Mouse (Mus musculus) midbrain, embryonic 12.5 days (tissue): ENCODE data around the gene Abcb6. TPM values are rescaled to one million over a fixed set of nuclear protein-coding genes. Genes with fewer than 3 reads are reported as not detected.
A peak's percentile ranks its signal among the peaks of the same experiment; 100 is the strongest.

ENCODE experiments used
- ATAC-seq: fragments of 200-750 bp; cut with Nextera tagmentation; 2 replicates; pipeline ENCODE4 v1.8.0; 2017; ENCODE audit warnings: low read depth, moderate TSS enrichment, moderate library complexity; ENCODE audit not compliant: low FRiP score
- H3K27ac ChIP-seq: fragments of 300-500 bp; sonication (generic); replicated peaks from 2 replicates; pipeline ENCODE4 v1.5.1; 2016; ENCODE audit warnings: mild to moderate bottlenecking
- H3K27me3 ChIP-seq: fragments of 300-500 bp; sonication (generic); 2 replicates; pipeline ENCODE4 v1.6.1; 2016; ENCODE audit warnings: mild to moderate bottlenecking
- H3K36me3 ChIP-seq: fragments of 300-500 bp; sonication (generic); 2 replicates; pipeline ENCODE4 v1.6.1; 2016
- H3K4me1 ChIP-seq: fragments of 300-500 bp; sonication (generic); 2 replicates; pipeline ENCODE4 v1.6.1; 2016
- H3K4me2 ChIP-seq: fragments of 300-500 bp; sonication (generic); replicated peaks from 2 replicates; pipeline ENCODE4 v1.6.1; 2016; ENCODE audit warnings: mild to moderate bottlenecking, moderate library complexity
- H3K4me3 ChIP-seq: fragments of 300-500 bp; sonication (generic); 2 replicates; pipeline ENCODE4 v1.5.1; 2016; ENCODE audit warnings: mild to moderate bottlenecking
- H3K9ac ChIP-seq: fragments of 300-500 bp; sonication (generic); replicated peaks from 2 replicates; pipeline ENCODE4 v1.6.1; 2016; ENCODE audit warnings: mild to moderate bottlenecking, moderate library complexity
- H3K9me3 ChIP-seq: fragments of 300-500 bp; sonication (generic); 2 replicates; pipeline ENCODE4 v1.6.1; 2016; ENCODE audit warnings: mild to moderate bottlenecking
- WGBS: fragments of 180-500 bp; shearing (Covaris S2); methylation state at CpG from one replicate; pipeline ENCODE4 v1.1.7; 2016; 5-methylcytosine and 5-hydroxymethylcytosine counted together
- microRNA-seq: library from miRNA; unstranded; fragments of <30 nt; microRNA quantifications from one replicate; pipeline ENCODE4, GENCODE M21; 2017
- polyA plus RNA-seq: library from polyadenylated mRNA; unstranded; fragments of >200 nt; fragmentation: Nextera tagmentation; extraction: Ambion mirVana; gene quantifications from 2 replicates; pipeline ENCODE4 v1.2.1, GENCODE M21; 2016

Abcb6 gene
- polyA plus RNA-seq, 1 experiment from 2014 or later, result 32.6 TPM

- no peak overlapping the region for H3K4me2 ChIP-seq
- H3K27ac ChIP-seq, result no peak overlapping the region
- H3K27me3 ChIP-seq, result 0 out of 2 replicates have a peak, but pooled peaks cover 2% of the 10 kb centered on the region
- no peaks in the 10 kb centered on the region for H3K9me3 ChIP-seq
- peaks cover 21% of the 10 kb centered on the region for H3K4me1 ChIP-seq
- H3K4me3 ChIP-seq, result no peak overlapping the region
- 82% methylated on average over 2 of the region's 2 CpGs for WGBS
- no peak for ATAC-seq
- no peak overlapping the region for H3K9ac ChIP-seq
- peaks cover 47% of the 10 kb centered on the region for H3K36me3 ChIP-seq
These were observed 41.7 kb downstream of the Abcb6 start for GRCm38 (mm10) chr1:75138448-75138847.

GRCm38 (mm10) chr1:75136730-75137129 is 43.5 kb downstream of the Abcb6 start:
- peaks cover 21% of the 10 kb centered on the region for H3K4me1 ChIP-seq
- no peak overlapping the region for H3K27ac ChIP-seq
- ATAC-seq, result no peak
- H3K27me3 ChIP-seq, result peaks cover 2% of the 10 kb centered on the region; the same call in 1 of the 2 replicates
- H3K9ac ChIP-seq, result no peak overlapping the region
- no peaks in the 10 kb centered on the region for H3K9me3 ChIP-seq
- H3K36me3 ChIP-seq, result peaks cover 47% of the 10 kb centered on the region
- 81% methylated on average over 3 of the region's 3 CpGs for WGBS
- H3K4me3 ChIP-seq, result no peak overlapping the region
- H3K4me2 ChIP-seq, result no peak overlapping the region

- no peak overlapping the region for H3K27ac ChIP-seq
- peaks cover 18% of the 10 kb centered on the region for H3K4me1 ChIP-seq
- no peaks in the 10 kb centered on the region for H3K9me3 ChIP-seq
- H3K4me3 ChIP-seq, result no peak overlapping the region
- 82% methylated on average over 6 of the region's 6 CpGs for WGBS
- peaks cover 2% of the 10 kb centered on the region; the same call in 1 of the 2 replicates for H3K27me3 ChIP-seq
- no peak overlapping the region for H3K9ac ChIP-seq
- no peak for ATAC-seq
- peaks cover 47% of the 10 kb centered on the region for H3K36me3 ChIP-seq
- H3K4me2 ChIP-seq, result no peak overlapping the region
These were observed 43.9 kb downstream of the Abcb6 start for GRCm38 (mm10) chr1:75136293-75136692.

- no peak for ATAC-seq
- 71% methylated on average over 12 of the region's 12 CpGs for WGBS
- no peak within 1 kb of the TSS for H3K27ac ChIP-seq
- peaks cover 2% of the 10 kb centered on the region for H3K27me3 ChIP-seq
- peaks cover 35% of the 10 kb centered on the region for H3K36me3 ChIP-seq
- no peak within 1 kb of the TSS for H3K4me2 ChIP-seq
- H3K9ac ChIP-seq, result no peak within 1 kb of the TSS
- H3K4me3 ChIP-seq, result no peak within 1 kb of the TSS
- no peaks in the 10 kb centered on the region for H3K4me1 ChIP-seq
- no peaks in the 10 kb centered on the region for H3K9me3 ChIP-seq
These were observed 46.6 kb downstream of the Abcb6 start, which contains the start of gene Slc23a3 for GRCm38 (mm10) chr1:75133421-75134207. Gene Slc23a3, minus strand, starts transcription at chr1:75133890.

GRCm38 (mm10) chr1:75128641-75129040 is 51.6 kb downstream of the Abcb6 start:
- H3K27ac ChIP-seq, result no peak overlapping the region
- H3K27me3 ChIP-seq, result peaks cover 2% of the 10 kb centered on the region

GRCm38 (mm10) chr1:75125418-75125817 is 54.8 kb downstream of the Abcb6 start:
- 36% methylated on average over 5 of the region's 5 CpGs for WGBS
- no peaks in the 10 kb centered on the region; the same call in 1 of the 2 replicates for H3K27me3 ChIP-seq
- H3K4me1 ChIP-seq, result peaks cover 3% of the 10 kb centered on the region; the same call in 1 of the 2 replicates
- no peaks in the 10 kb centered on the region for H3K9me3 ChIP-seq
- peak overlapping the region; percentile 70 for H3K4me3 ChIP-seq
- ATAC-seq, result peak; percentile 8; the same call in 1 of the 2 replicates
- H3K27ac ChIP-seq, result peak overlapping the region; percentile 92; the same call in 1 of the 2 replicates
- H3K4me2 ChIP-seq, result peak overlapping the region; percentile 57
- H3K36me3 ChIP-seq, result no peaks in the 10 kb centered on the region
- H3K9ac ChIP-seq, result peak overlapping the region; percentile 8; the same call in 1 of the 2 replicates

More at GRCm38 (mm10) chr1:75128641-75129040, 51.6 kb downstream of the Abcb6 start:
- Histone ChIP-seq H3K4me3 (no peak overlapping the region), H3K9me3 (no peaks in the 10 kb centered on the region), H3K36me3 (no peaks in the 10 kb centered on the region), H3K9ac (no peak overlapping the region), H3K4me2 (no peak overlapping the region), H3K4me1 (peaks cover 3% of the 10 kb centered on the region; the same call in 1 of the 2 replicates)
- WGBS, result 77% methylated on average over 3 of the region's 3 CpGs
- ATAC-seq, result no peak

- peak within 1 kb of the TSS; percentile 68 for H3K9ac ChIP-seq
- H3K4me3 ChIP-seq, result peak within 1 kb of the TSS; percentile 70
- peak within 1 kb of the TSS; percentile 57 for H3K4me2 ChIP-seq
- peaks cover 3% of the 10 kb centered on the region; the same call in 1 of the 2 replicates for H3K4me1 ChIP-seq
- H3K9me3 ChIP-seq, result no peaks in the 10 kb centered on the region
- no peaks in the 10 kb centered on the region for H3K36me3 ChIP-seq
- ATAC-seq, result peak; percentile 95
- WGBS, result 2% methylated on average over 56 of the region's 56 CpGs
- H3K27ac ChIP-seq, result peak within 1 kb of the TSS; percentile 92
- H3K27me3 ChIP-seq, result no peaks in the 10 kb centered on the region; the same call in 1 of the 2 replicates
These were observed 55.6 kb downstream of the Abcb6 start, which contains the start of gene Nhej1 for GRCm38 (mm10) chr1:75124346-75125321. Gene Nhej1, minus strand, starts transcription at chr1:75125200.

GRCm38 (mm10) chr1:75122211-75122610 is 58.0 kb downstream of the Abcb6 start:
- Histone ChIP-seq H3K36me3 (no peaks in the 10 kb centered on the region), H3K27me3 (no peaks in the 10 kb centered on the region), H3K9me3 (no peaks in the 10 kb centered on the region), H3K4me3 (no peak overlapping the region), H3K4me2 (no peak overlapping the region), H3K4me1 (peaks cover 3% of the 10 kb centered on the region; the same call in 1 of the 2 replicates), H3K9ac (no peak overlapping the region), H3K27ac (no peak overlapping the region)
- ATAC-seq, result no peak
- 90% methylated on average over 3 of the region's 3 CpGs for WGBS

Small RNA genes lying within 50 kb of the gene (microRNA-seq; reads per million reads assigned to microRNA genes)
- gene Gm27943, result not detected

Other genes with a start within 250 kb of the Abcb6 start
- 0.16 and 0.17 TPM in 2 replicates for gene Cfap65, start 244.8 kb downstream of the Abcb6 start, polyA plus RNA-seq
- 0.14 and 0.23 TPM in 2 replicates for gene Ihh, start 228.7 kb downstream of the Abcb6 start, polyA plus RNA-seq
- 11.7 and 13.0 TPM in 2 replicates for gene Nhej1, start 55.2 kb downstream of the Abcb6 start, polyA plus RNA-seq
- gene Slc23a3, start 46.5 kb downstream of the Abcb6 start, polyA plus RNA-seq, result 0.11 TPM in 1 of 2 replicates, not detected in the other
- gene Cnppd1, start 37.7 kb downstream of the Abcb6 start, polyA plus RNA-seq, result 64.3 and 69.4 TPM in 2 replicates
- 81.3 and 86.6 TPM in 2 replicates for gene Retreg2, start 37.6 kb downstream of the Abcb6 start, polyA plus RNA-seq
- 34.1 and 36.8 TPM in 2 replicates for gene Zfand2b, start 11.7 kb downstream of the Abcb6 start, polyA plus RNA-seq
- 22.6 and 23.4 TPM in 2 replicates for gene Ankzf1, start 11.8 kb upstream of the Abcb6 start, polyA plus RNA-seq
- 34.8 and 35.5 TPM in 2 replicates for gene Atg9a, start 11.8 kb upstream of the Abcb6 start, polyA plus RNA-seq
- 23.2 and 25.7 TPM in 2 replicates for gene Glb1l, start 30.4 kb upstream of the Abcb6 start, polyA plus RNA-seq
- gene Stk16, start 30.4 kb upstream of the Abcb6 start, polyA plus RNA-seq, result 124 and 135 TPM in 2 replicates
- 5.9 and 7.6 TPM in 2 replicates for gene Tuba4a, start 39.5 kb upstream of the Abcb6 start, polyA plus RNA-seq
- gene A630095N17Rik, start 51.7 kb upstream of the Abcb6 start, polyA plus RNA-seq, result not detected in 2 replicates
- 45.6 and 46.0 TPM in 2 replicates for gene Dnajb2, start 56.0 kb upstream of the Abcb6 start, polyA plus RNA-seq
- gene Ptprn, start 84.1 kb upstream of the Abcb6 start, polyA plus RNA-seq, result 9.3 and 12.1 TPM in 2 replicates
- gene Resp18, start 98.0 kb upstream of the Abcb6 start, polyA plus RNA-seq, result 37.5 and 46.2 TPM in 2 replicates
- gene Dnpep, start 137.6 kb upstream of the Abcb6 start, polyA plus RNA-seq, result 154 and 176 TPM in 2 replicates
- gene Des, start 179.9 kb upstream of the Abcb6 start, polyA plus RNA-seq, result 0.93 and 1.2 TPM in 2 replicates
- gene Speg, start 194.9 kb upstream of the Abcb6 start, polyA plus RNA-seq, result 12.9 and 14.5 TPM in 2 replicates